Mouse (Mus musculus): ENCODE data around the gene Plekha5.

DNA sequence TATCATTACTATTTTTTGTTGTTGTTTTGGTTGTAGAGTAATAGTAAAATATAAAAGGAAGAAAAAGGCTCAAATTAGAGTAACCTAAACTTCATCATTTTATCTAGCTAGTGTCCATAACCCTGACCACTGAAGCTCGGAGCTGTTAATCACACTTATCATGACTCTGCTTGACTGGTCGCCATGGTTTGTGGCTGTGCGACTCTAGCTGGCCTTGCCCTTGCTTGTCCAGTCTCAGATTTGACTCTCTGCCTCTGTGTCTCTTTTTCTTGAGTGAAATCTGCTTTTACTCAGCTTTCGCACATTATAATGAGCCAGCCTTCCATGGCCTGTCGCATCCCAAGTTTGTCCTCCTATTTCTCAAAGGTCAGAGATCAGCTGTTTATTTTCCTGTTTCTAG, 26.8 kb downstream of the Plekha5 start:
- TF ChIP-seq POLR2A (IDR thresholded peaks at IDR 0.05; ENCODE audit: insufficient read depth, low read depth, low read length), result no peak
- TF ChIP-seq CTCF (IDR thresholded peaks at IDR 0.05; ENCODE audit: insufficient read depth, low read depth, low read length), result no peak

Data from olfactory bulb, adult 2 months (tissue).